Mouse (Mus musculus): Measurements from ENCODE around the gene Ghrhr. TPM values are rescaled to one million over a fixed set of nuclear protein-coding genes. Genes with fewer than 3 reads are reported as not detected.

The Ghrhr gene
- total and polyA plus RNA-seq, 2 experiments from 2014 or later, result not detected

- ATAC-seq (ENCODE audit: insufficient read depth, low read depth) (no peak), DNase-seq (ENCODE audit: low spot score) (no peak)
- TF ChIP-seq CTCF (IDR thresholded peaks at IDR 0.05; ENCODE audit: low read depth), result no peak
- no peak for TF ChIP-seq EP300 (IDR thresholded peaks at IDR 0.05; ENCODE audit: low read depth)
- Histone ChIP-seq H3K27me3 (ENCODE audit: control insufficient read depth, insufficient read depth, low read length) (no peaks in the 10 kb centered on the region), H3K4me3 (ENCODE audit: low read depth, low read length) (no peak overlapping the region), H3K4me1 (ENCODE audit: control insufficient read depth, insufficient read depth) (peaks cover 17% of the 10 kb centered on the region), H3K36me3 (replicated peaks; ENCODE audit: control insufficient read depth, insufficient read depth, low read length) (0 out of 2 replicates have a peak, but pooled peaks cover 4% of the 10 kb centered on the region), H3K4me2 (ENCODE audit: low read depth, low read length) (no peak overlapping the region), H3K9ac (replicated peaks; ENCODE audit: low read depth, low read length) (no peak overlapping the region), H3K27ac (ENCODE audit: low read depth) (no peak overlapping the region), H3K9me3 (replicated peaks; ENCODE audit: control insufficient read depth, low read length) (no peaks in the 10 kb centered on the region; the same call in 1 of the 2 replicates)
- WGBS, result 84% methylated on average over 7 of the region's 7 CpGs
Measured at GRCm38 (mm10) chr6:55346491-55346890, 29.6 kb upstream of the Ghrhr start.

DNA sequence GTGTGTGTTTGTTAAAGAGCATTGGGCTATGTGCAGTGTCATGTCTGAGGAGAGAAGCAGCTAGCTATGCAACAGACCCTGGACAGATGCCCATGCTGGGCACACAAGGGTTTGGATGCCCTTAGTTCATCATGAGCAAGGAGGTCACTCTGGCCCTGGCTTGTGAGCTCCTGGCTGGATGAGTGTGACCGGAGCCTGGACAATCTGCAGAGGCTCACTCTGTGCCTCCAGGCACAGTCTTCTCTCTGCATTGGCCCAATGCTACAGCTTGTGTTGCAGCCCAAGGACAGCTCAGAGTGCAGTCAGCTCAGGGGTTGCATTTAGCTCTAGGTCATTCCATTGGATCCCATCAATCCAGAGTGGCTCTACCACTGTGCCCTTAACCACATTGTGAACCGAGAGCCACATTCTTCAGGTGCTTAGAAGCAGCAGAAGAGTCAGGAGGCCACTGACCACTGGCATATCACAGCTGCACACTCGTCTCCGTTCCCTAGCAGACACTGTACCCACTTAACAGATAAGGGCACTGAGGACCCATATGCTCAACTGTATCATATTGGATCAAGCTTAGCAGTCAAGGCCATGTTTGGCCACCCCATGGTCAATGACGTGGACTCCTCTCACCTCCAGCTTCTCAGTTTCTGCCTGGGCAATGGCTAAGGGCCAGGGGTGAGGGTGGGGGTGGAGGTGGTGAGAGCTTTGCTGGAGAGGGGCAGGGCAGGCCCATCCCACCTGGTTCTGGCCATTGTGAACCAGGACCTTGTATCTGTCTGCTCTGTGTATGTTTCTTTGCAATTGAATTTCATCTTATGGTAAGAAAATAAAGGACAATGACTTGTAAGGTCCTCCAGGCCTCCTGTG lies 28.2 kb upstream of the Ghrhr start:
- Histone ChIP-seq H3K27ac (ENCODE audit: low read depth) (no peak overlapping the region), H3K27me3 (ENCODE audit: control insufficient read depth, insufficient read depth, low read length) (no peaks in the 10 kb centered on the region), H3K4me3 (ENCODE audit: low read depth, low read length) (no peak overlapping the region), H3K9ac (replicated peaks; ENCODE audit: low read depth, low read length) (no peak overlapping the region), H3K36me3 (replicated peaks; ENCODE audit: control insufficient read depth, insufficient read depth, low read length) (0 out of 2 replicates have a peak, but pooled peaks cover 4% of the 10 kb centered on the region), H3K9me3 (replicated peaks; ENCODE audit: control insufficient read depth, low read length) (no peaks in the 10 kb centered on the region; the same call in 1 of the 2 replicates), H3K4me2 (ENCODE audit: low read depth, low read length) (no peak overlapping the region), H3K4me1 (ENCODE audit: control insufficient read depth, insufficient read depth) (peaks cover 9% of the 10 kb centered on the region; the same call in 1 of the 2 replicates)
- DNase-seq (ENCODE audit: low spot score) (no peak), ATAC-seq (ENCODE audit: insufficient read depth, low read depth) (no peak)
- WGBS, result 81% methylated on average over 5 of the region's 5 CpGs
- TF ChIP-seq EP300 (IDR thresholded peaks at IDR 0.05; ENCODE audit: low read depth) (no peak), CTCF (IDR thresholded peaks at IDR 0.05; ENCODE audit: low read depth) (no peak)

DNA sequence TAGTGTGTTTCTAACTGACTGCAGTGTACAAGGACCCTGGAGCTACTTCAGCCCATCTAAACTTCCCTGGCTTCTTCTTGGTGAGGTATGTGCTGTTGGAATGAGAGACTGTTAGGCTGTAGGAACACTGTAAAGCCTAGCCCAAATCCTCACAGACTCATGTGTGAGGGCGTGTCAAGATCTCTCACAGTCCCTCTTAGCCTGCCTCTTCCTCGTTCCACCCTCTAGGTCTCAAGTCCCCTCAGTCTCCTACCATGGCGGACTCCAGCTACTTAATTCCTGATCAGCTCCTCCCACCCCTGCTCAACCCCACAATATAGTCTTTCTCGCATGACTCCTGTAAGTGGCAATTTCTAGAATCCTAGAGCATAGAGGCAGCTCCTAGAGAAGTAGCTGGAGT lies 26.9 kb upstream of the Ghrhr start:
- no peak overlapping the region for H3K4me3 ChIP-seq (ENCODE audit: low read depth, low read length)
- H3K9ac ChIP-seq (replicated peaks; ENCODE audit: low read depth, low read length), result no peak overlapping the region
- no peak overlapping the region for H3K4me2 ChIP-seq (ENCODE audit: low read depth, low read length)
- H3K4me1 ChIP-seq (ENCODE audit: control insufficient read depth, insufficient read depth), result peaks cover 8% of the 10 kb centered on the region; the same call in 1 of the 2 replicates
- H3K27ac ChIP-seq (ENCODE audit: low read depth), result no peak overlapping the region
- no peaks in the 10 kb centered on the region; the same call in 1 of the 2 replicates for H3K9me3 ChIP-seq (replicated peaks; ENCODE audit: control insufficient read depth, low read length)
- 80% methylated on average over 4 of the region's 4 CpGs for WGBS
- no peak for ATAC-seq (ENCODE audit: insufficient read depth, low read depth)
- no peaks in the 10 kb centered on the region for H3K27me3 ChIP-seq (ENCODE audit: control insufficient read depth, insufficient read depth, low read length)
- 0 out of 2 replicates have a peak, but pooled peaks cover 4% of the 10 kb centered on the region for H3K36me3 ChIP-seq (replicated peaks; ENCODE audit: control insufficient read depth, insufficient read depth, low read length)
- no peak for TF ChIP-seq CTCF (IDR thresholded peaks at IDR 0.05; ENCODE audit: low read depth)
- TF ChIP-seq EP300 (IDR thresholded peaks at IDR 0.05; ENCODE audit: low read depth), result no peak
- no peak for DNase-seq (ENCODE audit: low spot score)

- Histone ChIP-seq H3K4me3 (ENCODE audit: low read depth, low read length) (no peak overlapping the region), H3K27me3 (ENCODE audit: control insufficient read depth, insufficient read depth, low read length) (no peaks in the 10 kb centered on the region), H3K9me3 (replicated peaks; ENCODE audit: control insufficient read depth, low read length) (no peaks in the 10 kb centered on the region; the same call in 1 of the 2 replicates), H3K36me3 (replicated peaks; ENCODE audit: control insufficient read depth, insufficient read depth, low read length) (0 out of 2 replicates have a peak, but pooled peaks cover 4% of the 10 kb centered on the region), H3K4me2 (ENCODE audit: low read depth, low read length) (no peak overlapping the region), H3K9ac (replicated peaks; ENCODE audit: low read depth, low read length) (no peak overlapping the region), H3K4me1 (ENCODE audit: control insufficient read depth, insufficient read depth) (no peaks in the 10 kb centered on the region), H3K27ac (ENCODE audit: low read depth) (no peak overlapping the region)
- 88% methylated on average over 6 of the region's 6 CpGs for WGBS
- DNase-seq (ENCODE audit: low spot score) (no peak), ATAC-seq (ENCODE audit: insufficient read depth, low read depth) (no peak)
- TF ChIP-seq CTCF (IDR thresholded peaks at IDR 0.05; ENCODE audit: low read depth) (no peak), EP300 (IDR thresholded peaks at IDR 0.05; ENCODE audit: low read depth) (no peak)
Measured at GRCm38 (mm10) chr6:55350383-55350952, 25.6 kb upstream of the Ghrhr start.

DNA sequence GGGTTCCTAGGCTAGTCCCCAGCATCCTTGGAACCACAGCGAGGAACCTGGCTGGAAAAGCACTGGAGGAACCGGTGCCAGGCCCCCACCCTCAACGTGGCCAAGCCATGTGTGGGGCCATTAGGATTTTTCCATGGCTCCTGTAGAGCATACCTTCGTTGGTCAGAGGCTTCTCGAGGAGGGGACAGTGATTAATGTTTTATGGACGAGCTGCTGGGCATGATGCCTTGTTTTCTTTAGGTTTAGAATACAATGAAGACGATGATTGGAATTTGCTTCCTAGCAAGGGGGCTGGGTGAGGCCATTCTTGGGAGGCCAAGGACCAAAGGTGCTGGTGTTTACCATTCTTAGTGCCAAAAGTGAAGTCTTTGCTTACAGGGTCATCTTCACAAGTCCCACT lies 24.4 kb upstream of the Ghrhr start:
- Histone ChIP-seq H3K27ac (ENCODE audit: low read depth) (no peak overlapping the region), H3K9me3 (replicated peaks; ENCODE audit: control insufficient read depth, low read length) (no peaks in the 10 kb centered on the region; the same call in 1 of the 2 replicates), H3K4me2 (ENCODE audit: low read depth, low read length) (no peak overlapping the region), H3K4me3 (ENCODE audit: low read depth, low read length) (no peak overlapping the region), H3K4me1 (ENCODE audit: control insufficient read depth, insufficient read depth) (0 out of 2 replicates have a peak, but pooled peaks cover 3% of the 10 kb centered on the region), H3K27me3 (ENCODE audit: control insufficient read depth, insufficient read depth, low read length) (no peaks in the 10 kb centered on the region), H3K9ac (replicated peaks; ENCODE audit: low read depth, low read length) (no peak overlapping the region), H3K36me3 (replicated peaks; ENCODE audit: control insufficient read depth, insufficient read depth, low read length) (0 out of 2 replicates have a peak, but pooled peaks cover 4% of the 10 kb centered on the region)
- ATAC-seq (ENCODE audit: insufficient read depth, low read depth) (no peak), DNase-seq (ENCODE audit: low spot score) (no peak)
- TF ChIP-seq CTCF (IDR thresholded peaks at IDR 0.05; ENCODE audit: low read depth) (no peak), EP300 (IDR thresholded peaks at IDR 0.05; ENCODE audit: low read depth) (no peak)
- WGBS, result 65% methylated on average over 7 of the region's 7 CpGs

Measured in heart, postnatal 0 days (tissue).